18 mouse cellular contexts compared by ENCODE assay signal in genomic region chr2:49655874-49656195, GRCm38 (mm10). TPM values are rescaled to one million over a fixed set of nuclear protein-coding genes. Genes with fewer than 3 reads are reported as not detected.
DNase-seq lines count a peak whose midpoint lies in the region; ATAC-seq and TF ChIP-seq lines count a peak whose summit lies in the region.
"Had no signal": no experiment of that assay in that cellular context is flagged by ENCODE, and none has a peak within 500 bp of the region (broad histone marks: within the 10 kb centered on the region; RNA-seq: fewer than 3 reads in every experiment).

No protein-coding gene starts in this region.

- TF ChIP-seq POLR2A in cerebellum, adult 2 months (IDR thresholded peaks at IDR 0.05; ENCODE audit: borderline replicate concordance, insufficient read depth, low read length), result no peak

- H3K4me3 ChIP-seq in cerebellum, adult 2 months (replicated peaks; ENCODE audit: insufficient read depth, low read depth, low read length), result no peak overlapping the region
- no peak overlapping the region for H3K4me3 ChIP-seq in midbrain, embryonic 12.5 days
- no peak overlapping the region for H3K4me3 ChIP-seq in midbrain, embryonic 10.5 days
- H3K4me3 ChIP-seq in midbrain, embryonic 14.5 days (replicated peaks; ENCODE audit: low read depth, low read length), result no peak overlapping the region
- no peak overlapping the region for H3K4me3 ChIP-seq in neural tube, embryonic 15.5 days (replicated peaks)
- H3K4me3 ChIP-seq: heart, adult 2 months; limb, embryonic 15.5 days had no signal

- H3K9me3 ChIP-seq in midbrain, embryonic 12.5 days, result no peaks in the 10 kb centered on the region
- H3K9me3 ChIP-seq in midbrain, embryonic 10.5 days (replicated peaks), result no peaks in the 10 kb centered on the region
- H3K9me3 ChIP-seq in midbrain, embryonic 14.5 days (ENCODE audit: control insufficient read depth, low read length), result no peaks in the 10 kb centered on the region
- H3K9me3 ChIP-seq in neural tube, embryonic 15.5 days (replicated peaks), result no peaks in the 10 kb centered on the region
- H3K9me3 ChIP-seq: limb, embryonic 15.5 days had no signal

- no peak for TF ChIP-seq CTCF in cerebellum, adult 2 months (IDR thresholded peaks at IDR 0.05; ENCODE audit: borderline replicate concordance, insufficient read depth, low read depth, low read length)

- DNase-seq in cerebellum, adult 2 months, result no peak
- DNase-seq in cerebellum, postnatal 25 days, result no peak
- no peak for DNase-seq in midbrain, embryonic 10.5 days (ENCODE audit: low spot score)
- no peak for DNase-seq in midbrain, embryonic 14.5 days
- no peak for DNase-seq in kidney, adult 9 months
- DNase-seq in B cell, adult 2 months, result no peak
- DNase-seq: adrenal gland, adult 2 months; gastrocnemius, postnatal 10 days; heart, adult 2 months; heart, postnatal 36 days; kidney, adult 18-20 months; kidney, postnatal 25 days; layer of hippocampus, postnatal 36 days; thymus, postnatal 4 days had no signal

- H3K36me3 ChIP-seq in midbrain, embryonic 12.5 days, result peaks cover 10% of the 10 kb centered on the region; the same call in 1 of the 2 replicates
- peaks cover 15% of the 10 kb centered on the region for H3K36me3 ChIP-seq in midbrain, embryonic 10.5 days
- H3K36me3 ChIP-seq in midbrain, embryonic 14.5 days (ENCODE audit: control insufficient read depth, insufficient read depth, low read length), result 0 out of 2 replicates have a peak, but pooled peaks cover 8% of the 10 kb centered on the region
- no peaks in the 10 kb centered on the region for H3K36me3 ChIP-seq in neural tube, embryonic 15.5 days
- H3K36me3 ChIP-seq: limb, embryonic 15.5 days had no signal

- 0 out of 2 replicates have a peak, but pooled peaks have one; percentile 10 for ATAC-seq in midbrain, embryonic 12.5 days (ENCODE audit: low FRiP score, low read depth)
- ATAC-seq in midbrain, embryonic 14.5 days (ENCODE audit: low FRiP score, low TSS enrichment), result no peak
- no peak for ATAC-seq in neural tube, embryonic 15.5 days (ENCODE audit: low FRiP score)

- H3K4me1 ChIP-seq in cerebellum, adult 2 months (ENCODE audit: control insufficient read depth, insufficient read depth, low read length), result peaks cover 77% of the 10 kb centered on the region
- peaks cover 37% of the 10 kb centered on the region for H3K4me1 ChIP-seq in midbrain, embryonic 12.5 days
- peaks cover 23% of the 10 kb centered on the region for H3K4me1 ChIP-seq in midbrain, embryonic 10.5 days
- peaks cover 47% of the 10 kb centered on the region for H3K4me1 ChIP-seq in midbrain, embryonic 14.5 days (ENCODE audit: control insufficient read depth, insufficient read depth, low read length)
- peaks cover 66% of the 10 kb centered on the region for H3K4me1 ChIP-seq in neural tube, embryonic 15.5 days

- H3K27me3 ChIP-seq in cerebellum, adult 2 months (ENCODE audit: control insufficient read depth, insufficient read depth, low read length), result no peaks in the 10 kb centered on the region
- H3K27me3 ChIP-seq in midbrain, embryonic 12.5 days, result no peaks in the 10 kb centered on the region
- no peaks in the 10 kb centered on the region for H3K27me3 ChIP-seq in midbrain, embryonic 10.5 days (ENCODE audit: low read depth, poor library complexity, severe bottlenecking)
- no peaks in the 10 kb centered on the region for H3K27me3 ChIP-seq in midbrain, embryonic 14.5 days (ENCODE audit: control insufficient read depth, insufficient read depth, low read length)
- no peaks in the 10 kb centered on the region for H3K27me3 ChIP-seq in neural tube, embryonic 15.5 days (replicated peaks)
- H3K27me3 ChIP-seq: CH12.LX; limb, embryonic 15.5 days had no signal

- H3K9ac ChIP-seq in midbrain, embryonic 12.5 days (replicated peaks), result no peak overlapping the region
- peak overlapping the region; percentile 36 for H3K9ac ChIP-seq in midbrain, embryonic 14.5 days (replicated peaks; ENCODE audit: low read length)
- H3K9ac ChIP-seq in neural tube, embryonic 15.5 days (replicated peaks), result no peak overlapping the region
- H3K9ac ChIP-seq: limb, embryonic 15.5 days had no signal

- WGBS in cerebellum, adult 2 months, result 14% methylated on average over 3 of the region's 3 CpGs
- WGBS in midbrain, embryonic 12.5 days, result 94% methylated on average over 3 of the region's 3 CpGs
- 86% methylated on average over 3 of the region's 3 CpGs for WGBS in midbrain, embryonic 10.5 days
- 72% methylated on average over 3 of the region's 3 CpGs for WGBS in midbrain, embryonic 14.5 days
- 45% methylated on average over 3 of the region's 3 CpGs for WGBS in neural tube, embryonic 15.5 days

- peak overlapping the region; percentile 63 for H3K27ac ChIP-seq in cerebellum, adult 2 months (ENCODE audit: insufficient read depth, low read length)
- H3K27ac ChIP-seq in midbrain, embryonic 12.5 days (replicated peaks), result peak overlapping the region; percentile 63
- no peak overlapping the region for H3K27ac ChIP-seq in midbrain, embryonic 10.5 days (replicated peaks)
- peak overlapping the region; percentile 63 for H3K27ac ChIP-seq in midbrain, embryonic 14.5 days (replicated peaks; ENCODE audit: low read depth, low read length)
- H3K27ac ChIP-seq in neural tube, embryonic 15.5 days (replicated peaks), result peak overlapping the region; percentile 43; the same call in 1 of the 2 replicates
- H3K27ac ChIP-seq: heart, adult 2 months; limb, embryonic 15.5 days had no signal

- H3K4me2 ChIP-seq in midbrain, embryonic 12.5 days (replicated peaks), result no peak overlapping the region
- peak overlapping the region; percentile 22 for H3K4me2 ChIP-seq in midbrain, embryonic 14.5 days (ENCODE audit: low read length)
- peak overlapping the region; percentile 24; the same call in 1 of the 2 replicates for H3K4me2 ChIP-seq in neural tube, embryonic 15.5 days
- H3K4me2 ChIP-seq: limb, embryonic 15.5 days had no signal

RNA-seq across cellular contexts. Expression of gene Kif5c, which starts 36.7 kb away (rescaled TPM):
- polyA plus RNA-seq in cerebellum, adult 2 months (2012; rRNA removed), result 257 and 291 TPM in 2 replicates
- 131 and 149 TPM in 2 replicates for polyA plus RNA-seq in midbrain, embryonic 12.5 days (2016; fragmentation: Nextera tagmentation; extraction: Ambion mirVana)
- polyA plus RNA-seq in midbrain, embryonic 10.5 days (2016; fragmentation: Nextera tagmentation; extraction: Ambion mirVana), result 37.3 and 59.0 TPM in 2 replicates
- 221 and 251 TPM in 2 replicates for polyA plus RNA-seq in midbrain, embryonic 14.5 days (2014; fragmentation: Nextera tagmentation; extraction: Ambion mirVana)
- polyA plus RNA-seq in neural tube, embryonic 15.5 days (2015; fragmentation: Nextera tagmentation; extraction: Ambion mirVana), result 152 and 181 TPM in 2 replicates
